Mouse (Mus musculus) midbrain, embryonic 10.5 days (tissue): ENCODE data around the gene Cdc42bpg. TPM values are rescaled to one million over a fixed set of nuclear protein-coding genes. Genes with fewer than 3 reads are reported as not detected.
A peak's percentile ranks its signal among the peaks of the same experiment; 100 is the strongest.
"Not testable (repeated sequence)": the region's sequence is repeated elsewhere in the genome, so short reads cannot be mapped to it uniquely, and the experiment has no call there.

Source experiments
- DNase-seq: peaks from one replicate; pipeline ENCODE4 v3.0.0-alpha.2; 2017; ENCODE audit warnings: low spot score
- H3K27ac ChIP-seq: fragments of 300-500 bp; sonication (generic); replicated peaks from 2 replicates; pipeline ENCODE4 v1.5.1; 2016; ENCODE audit warnings: mild to moderate bottlenecking
- H3K27me3 ChIP-seq: fragments of 300-500 bp; sonication (generic); 2 replicates; pipeline ENCODE4 v1.6.1; 2016; ENCODE audit warnings: low read depth, mild to moderate bottlenecking; ENCODE audit not compliant: poor library complexity, severe bottlenecking
- H3K36me3 ChIP-seq: fragments of 300-500 bp; sonication (generic); 2 replicates; pipeline ENCODE4 v1.6.1; 2016; ENCODE audit warnings: mild to moderate bottlenecking, moderate library complexity
- H3K4me1 ChIP-seq: fragments of 300-500 bp; sonication (generic); 2 replicates; pipeline ENCODE4 v1.6.1; 2016
- H3K4me3 ChIP-seq: fragments of 300-500 bp; sonication (generic); 2 replicates; pipeline ENCODE4 v1.5.1; 2016; ENCODE audit warnings: mild to moderate bottlenecking, moderate library complexity
- H3K9me3 ChIP-seq: fragments of 300-500 bp; sonication (generic); replicated peaks from 2 replicates; pipeline ENCODE4 v1.6.1; 2016; ENCODE audit warnings: mild to moderate bottlenecking
- WGBS: fragments of 180-500 bp; shearing (Covaris S2); methylation state at CpG from one replicate; pipeline ENCODE4 v1.1.7; 2016; 5-methylcytosine and 5-hydroxymethylcytosine counted together
- polyA plus RNA-seq: library from polyadenylated mRNA; unstranded; fragments of >200 nt; fragmentation: Nextera tagmentation; extraction: Ambion mirVana; gene quantifications from 2 replicates; pipeline ENCODE4 v1.2.1, GENCODE M21; 2016

Cdc42bpg gene
- polyA plus RNA-seq, 1 experiment from 2014 or later, result 0.11 TPM

DNA sequence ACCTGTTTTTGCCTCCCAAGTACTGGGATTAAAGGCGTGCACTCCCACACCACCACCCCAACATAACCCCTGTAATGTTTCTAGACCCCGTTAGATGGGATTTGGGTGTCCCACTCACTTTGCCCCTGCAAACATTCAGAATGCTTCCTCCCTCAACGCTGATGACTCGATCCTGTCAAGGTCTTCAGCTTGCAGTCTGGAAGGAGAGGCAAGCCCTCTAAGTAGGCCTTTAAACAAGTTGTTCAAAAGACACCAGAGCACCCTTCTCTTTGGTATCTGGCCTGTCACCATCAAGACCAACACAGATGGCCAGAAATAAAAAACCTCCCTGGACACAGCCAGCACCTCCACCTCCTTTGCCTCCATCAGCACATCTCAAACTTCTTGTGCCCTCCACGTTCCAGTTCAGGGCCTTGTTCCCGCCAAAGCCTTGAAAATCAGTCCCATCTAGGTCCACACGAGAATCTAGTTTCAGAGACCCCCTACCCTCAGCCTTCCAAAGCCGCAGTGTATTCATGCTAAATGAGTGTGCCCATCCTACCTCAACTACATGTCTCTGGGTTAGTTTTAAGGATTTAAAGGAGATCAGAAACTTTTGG is 640 bp upstream of the Cdc42bpg start:
- H3K27me3 ChIP-seq, result peaks cover 10% of the 10 kb centered on the region
- 61% methylated on average over 8 of the region's 8 CpGs for WGBS
- H3K27ac ChIP-seq, result peak overlapping the region; percentile 85
- peaks cover 4% of the 10 kb centered on the region; the same call in 1 of the 2 replicates for H3K36me3 ChIP-seq
- H3K4me3 ChIP-seq, result peak overlapping the region; percentile 76
- no peak for DNase-seq
- peaks cover 49% of the 10 kb centered on the region for H3K4me1 ChIP-seq
- no peaks in the 10 kb centered on the region for H3K9me3 ChIP-seq

DNA sequence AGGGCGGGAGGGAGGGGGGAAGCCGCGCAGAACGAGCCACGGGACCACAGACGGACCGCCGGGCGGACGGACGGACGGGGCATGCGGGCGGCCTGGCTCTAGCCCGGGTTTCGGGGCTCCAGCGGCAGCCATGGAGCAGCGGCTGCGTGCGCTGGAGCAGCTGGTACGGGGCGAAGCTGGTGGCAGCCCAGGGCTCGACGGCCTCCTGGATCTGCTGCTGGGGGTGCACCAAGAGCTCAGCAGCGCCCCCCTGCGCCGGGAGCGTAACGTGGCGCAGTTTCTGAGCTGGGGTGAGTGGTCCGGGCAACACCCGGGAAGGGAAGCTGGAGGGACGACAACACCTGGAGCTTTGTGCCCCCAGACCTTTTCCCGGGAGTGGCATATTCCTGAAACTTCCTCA is 330 bp downstream of the Cdc42bpg start:
- H3K4me3 ChIP-seq, result peak overlapping the region; percentile 76
- 1% methylated on average over 34 of the region's 34 CpGs for WGBS
- peaks cover 48% of the 10 kb centered on the region for H3K4me1 ChIP-seq
- peak; percentile 79 for DNase-seq
- peaks cover 10% of the 10 kb centered on the region for H3K27me3 ChIP-seq
- no peaks in the 10 kb centered on the region for H3K9me3 ChIP-seq
- peaks cover 4% of the 10 kb centered on the region; the same call in 1 of the 2 replicates for H3K36me3 ChIP-seq
- peak overlapping the region; percentile 85 for H3K27ac ChIP-seq

DNA sequence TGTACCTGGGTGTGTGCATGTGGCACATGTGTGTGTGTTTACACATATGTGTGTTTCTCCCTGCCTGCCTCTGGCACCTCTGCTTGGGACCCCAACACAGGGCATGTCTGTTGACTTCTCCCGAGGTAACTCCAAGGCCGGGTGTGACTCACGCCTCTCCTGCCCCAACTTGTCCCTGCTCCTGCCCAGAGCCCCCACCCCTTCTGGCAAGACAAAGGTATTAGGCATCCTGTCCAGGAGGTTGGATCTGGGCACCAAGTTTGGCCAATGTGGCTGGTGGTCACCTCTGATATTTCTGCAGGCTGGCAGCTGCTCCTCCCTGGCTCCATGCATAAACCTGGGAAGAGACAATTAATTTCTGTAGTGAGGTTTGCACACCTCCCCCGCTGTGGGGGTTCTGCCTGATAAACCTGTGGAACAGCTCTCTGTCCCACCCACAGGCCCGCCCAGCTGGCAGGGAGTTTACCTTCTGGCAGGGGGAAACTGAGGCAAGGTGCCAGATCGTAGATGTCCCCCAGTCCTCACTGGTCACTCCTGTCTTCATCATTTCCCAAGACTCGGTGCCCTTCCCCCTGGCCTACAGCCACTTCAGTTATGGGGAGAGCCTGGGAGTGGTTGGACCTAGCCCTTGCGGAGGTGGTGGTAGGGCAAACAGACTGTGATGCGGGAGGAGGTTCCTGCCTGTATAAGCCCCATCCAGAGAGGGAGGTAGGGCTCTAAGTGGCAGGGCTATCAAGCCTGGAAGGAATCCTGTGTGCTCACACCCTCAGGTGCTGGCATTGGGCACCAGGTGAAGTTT is 1.7 kb downstream of the Cdc42bpg start:
- WGBS, result 89% methylated on average over 9 of the region's 9 CpGs
- Histone ChIP-seq H3K27ac (no peak overlapping the region), H3K4me3 (0 out of 2 replicates have a peak overlapping the region, but pooled peaks have one; percentile 0), H3K27me3 (peaks cover 10% of the 10 kb centered on the region), H3K36me3 (peaks cover 7% of the 10 kb centered on the region; the same call in 1 of the 2 replicates), H3K9me3 (no peaks in the 10 kb centered on the region), H3K4me1 (peaks cover 45% of the 10 kb centered on the region)
- DNase-seq, result no peak

DNA sequence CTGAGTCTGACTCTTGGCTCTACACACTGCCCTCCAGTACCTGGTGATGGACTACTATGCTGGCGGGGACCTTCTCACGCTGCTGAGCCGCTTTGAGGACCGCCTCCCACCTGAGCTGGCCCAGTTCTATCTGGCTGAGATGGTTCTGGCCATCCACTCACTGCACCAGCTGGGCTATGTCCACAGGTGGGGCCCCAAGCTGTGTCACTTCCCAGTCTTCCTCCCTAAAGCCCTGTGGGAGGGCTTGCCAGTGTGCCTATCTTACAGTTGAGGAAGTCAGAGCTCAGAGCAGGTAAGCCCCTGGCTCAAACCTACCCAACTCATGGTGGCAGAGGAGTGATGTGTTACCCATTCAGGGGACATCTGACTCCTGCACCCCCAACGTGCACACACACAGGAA is 3.9 kb downstream of the Cdc42bpg start:
- Histone ChIP-seq H3K9me3 (no peaks in the 10 kb centered on the region), H3K27me3 (peaks cover 10% of the 10 kb centered on the region)

DNA sequence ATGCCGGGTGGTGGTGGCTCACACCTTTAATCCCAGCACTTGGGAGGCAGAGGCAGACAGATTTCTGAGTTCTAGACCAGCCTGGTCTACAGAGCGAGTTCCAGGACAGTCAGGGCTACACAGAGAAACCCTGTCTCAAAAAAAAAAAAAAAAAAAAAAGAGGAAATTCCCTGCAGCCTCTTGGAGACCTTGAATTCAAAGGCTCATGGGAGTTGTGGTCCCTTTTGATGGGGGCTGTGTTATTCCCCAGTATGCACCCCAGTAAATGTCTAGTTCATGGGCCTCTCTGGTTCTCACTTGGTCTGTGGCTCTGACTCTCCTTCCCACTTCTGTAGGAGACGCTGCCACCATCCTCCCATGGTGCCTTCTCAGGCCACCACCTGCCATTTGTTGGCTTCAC is 5.5 kb downstream of the Cdc42bpg start:
- H3K9me3 ChIP-seq, H3K4me3 ChIP-seq, DNase-seq, H3K27ac ChIP-seq: not testable (repeated sequence)
- H3K4me1 ChIP-seq, result peaks cover 27% of the 10 kb centered on the region
- peaks cover 10% of the 10 kb centered on the region for H3K27me3 ChIP-seq
- 91% methylated on average over 3 of the region's 3 CpGs for WGBS
- H3K36me3 ChIP-seq, result peaks cover 42% of the 10 kb centered on the region

More for the DNA sequence above, 3.9 kb downstream of the Cdc42bpg start:
- Histone ChIP-seq H3K27ac (no peak overlapping the region), H3K4me1 (peaks cover 40% of the 10 kb centered on the region), H3K36me3 (peaks cover 26% of the 10 kb centered on the region), H3K4me3 (no peak overlapping the region)
- DNase-seq, result no peak
- WGBS, result 91% methylated on average over 5 of the region's 5 CpGs

DNA sequence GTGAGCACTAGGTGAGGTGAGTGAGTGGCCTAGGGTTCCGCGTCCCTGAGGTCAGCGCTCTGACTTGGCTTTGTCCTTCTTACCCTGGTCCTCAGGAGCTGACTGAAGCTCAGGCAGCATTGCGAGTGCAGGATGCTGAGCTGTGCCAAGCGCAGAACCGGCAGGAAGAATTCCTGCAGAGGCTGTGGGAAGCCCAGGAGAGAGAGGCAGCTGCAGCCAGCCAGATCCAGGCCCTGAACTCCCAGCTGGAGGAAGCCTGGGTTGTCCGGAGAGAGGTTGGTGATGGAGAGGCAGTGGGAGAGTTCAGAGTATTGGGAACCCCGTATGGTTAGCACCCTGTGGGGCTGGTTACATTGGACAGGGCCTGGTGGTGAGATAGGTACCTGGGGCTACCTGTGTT is 7.5 kb downstream of the Cdc42bpg start:
- DNase-seq, result no peak
- Histone ChIP-seq H3K27me3 (no peaks in the 10 kb centered on the region), H3K4me3 (no peak overlapping the region), H3K9me3 (no peaks in the 10 kb centered on the region), H3K4me1 (peaks cover 9% of the 10 kb centered on the region), H3K36me3 (peaks cover 61% of the 10 kb centered on the region), H3K27ac (no peak overlapping the region)
- 92% methylated on average over 8 of the region's 8 CpGs for WGBS

DNA sequence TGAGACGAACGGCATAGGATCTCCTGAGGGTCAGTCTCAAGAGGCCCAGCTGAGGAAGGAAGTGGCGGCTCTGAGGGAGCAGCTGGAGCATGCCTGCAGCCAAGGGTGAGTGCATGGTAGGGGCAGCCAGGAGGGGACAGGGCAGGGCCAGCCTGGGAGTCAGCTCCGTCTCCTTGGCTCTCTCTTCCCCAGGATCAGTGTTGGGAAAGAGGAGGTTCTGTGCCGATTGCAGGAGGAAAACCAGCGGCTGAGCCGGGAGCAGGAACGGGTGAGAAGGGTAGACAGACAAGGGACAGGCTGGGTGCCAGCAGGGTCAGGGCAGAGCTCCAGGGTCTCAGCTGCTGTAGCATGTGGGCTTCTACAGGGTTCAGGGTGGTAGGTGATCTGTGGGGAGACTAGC is 8.3 kb downstream of the Cdc42bpg start:
- Histone ChIP-seq H3K4me3 (no peak overlapping the region), H3K4me1 (peaks cover 1% of the 10 kb centered on the region; the same call in 1 of the 2 replicates), H3K36me3 (peaks cover 65% of the 10 kb centered on the region), H3K9me3 (no peaks in the 10 kb centered on the region), H3K27me3 (no peaks in the 10 kb centered on the region), H3K27ac (no peak overlapping the region; the same call in 1 of the 2 replicates)
- no peak for DNase-seq
- WGBS, result 89% methylated on average over 8 of the region's 8 CpGs

DNA sequence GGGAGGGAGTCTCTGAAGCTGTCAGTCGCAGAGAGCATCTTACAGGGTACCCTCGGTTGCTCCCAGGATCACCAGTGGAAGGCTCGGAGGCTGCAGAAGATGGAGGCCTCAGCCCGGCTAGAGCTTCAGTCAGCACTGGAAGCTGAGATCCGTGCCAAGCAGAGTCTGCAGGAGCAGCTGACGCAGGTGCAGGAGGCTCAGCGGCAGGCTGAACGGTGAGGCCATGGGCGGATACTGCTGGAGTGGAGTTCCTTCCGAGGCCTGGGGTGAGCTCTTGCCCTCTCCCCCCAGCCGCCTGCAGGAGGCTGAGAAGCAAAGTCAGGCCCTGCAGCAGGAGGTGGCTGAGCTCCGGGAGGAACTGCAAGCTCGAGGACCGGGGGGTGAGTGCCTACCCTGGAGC is 9.3 kb downstream of the Cdc42bpg start:
- peaks cover 69% of the 10 kb centered on the region for H3K36me3 ChIP-seq
- H3K9me3 ChIP-seq, result no peaks in the 10 kb centered on the region
- no peaks in the 10 kb centered on the region for H3K4me1 ChIP-seq
- no peak overlapping the region for H3K27ac ChIP-seq
- H3K4me3 ChIP-seq, result no peak overlapping the region
- no peaks in the 10 kb centered on the region for H3K27me3 ChIP-seq
- 84% methylated on average over 14 of the region's 14 CpGs for WGBS
- no peak for DNase-seq

DNA sequence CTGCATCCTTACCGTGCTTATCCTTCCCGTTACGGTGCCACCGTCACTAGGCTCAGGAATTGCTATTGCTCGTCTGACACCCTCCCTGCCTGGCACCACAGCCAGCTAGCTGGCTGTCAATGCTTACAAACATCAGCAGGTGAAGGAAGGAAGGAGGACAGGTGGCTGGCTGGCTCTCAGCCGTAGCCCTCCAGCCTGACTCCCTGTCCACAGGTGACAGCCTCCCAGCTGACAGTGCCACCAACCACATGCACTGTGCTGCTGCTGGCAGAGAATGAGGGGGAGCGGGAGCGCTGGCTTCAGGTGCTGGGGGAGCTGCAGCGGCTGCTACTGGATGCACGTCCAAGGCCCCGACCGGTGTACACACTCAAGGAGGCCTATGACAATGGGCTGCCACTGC is 11.9 kb downstream of the Cdc42bpg start:
- no peak overlapping the region for H3K27ac ChIP-seq
- no peaks in the 10 kb centered on the region for H3K9me3 ChIP-seq
- no peaks in the 10 kb centered on the region for H3K4me1 ChIP-seq
- H3K27me3 ChIP-seq, result no peaks in the 10 kb centered on the region
- H3K36me3 ChIP-seq, result peaks cover 68% of the 10 kb centered on the region
- no peak for DNase-seq
- 92% methylated on average over 12 of the region's 12 CpGs for WGBS
- no peak overlapping the region for H3K4me3 ChIP-seq

DNA sequence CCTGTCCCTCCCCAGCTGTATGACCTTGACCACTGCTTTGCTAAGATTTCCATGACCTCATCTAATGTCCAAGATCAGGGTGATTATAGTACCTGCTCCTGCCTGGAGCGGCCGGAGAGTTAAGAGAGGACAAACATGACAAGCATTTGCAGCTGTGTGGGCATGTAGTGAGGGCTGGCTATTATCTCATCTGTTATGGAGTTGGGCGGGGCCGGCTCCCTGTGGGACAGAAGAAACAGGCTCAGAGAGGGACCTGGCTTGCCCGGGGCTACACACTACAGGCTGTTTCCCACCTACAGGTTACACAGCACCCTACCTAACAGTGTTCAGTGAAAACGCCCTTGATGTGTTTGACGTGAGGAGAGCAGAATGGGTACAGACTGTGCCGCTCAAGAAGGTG is 15.1 kb downstream of the Cdc42bpg start:
- H3K27me3 ChIP-seq, result no peaks in the 10 kb centered on the region
- no peak overlapping the region for H3K27ac ChIP-seq
- H3K4me3 ChIP-seq, result no peak overlapping the region
- H3K36me3 ChIP-seq, result peaks cover 39% of the 10 kb centered on the region
- H3K9me3 ChIP-seq, result no peaks in the 10 kb centered on the region
- no peaks in the 10 kb centered on the region for H3K4me1 ChIP-seq
- 92% methylated on average over 8 of the region's 8 CpGs for WGBS
- DNase-seq, result no peak

DNA sequence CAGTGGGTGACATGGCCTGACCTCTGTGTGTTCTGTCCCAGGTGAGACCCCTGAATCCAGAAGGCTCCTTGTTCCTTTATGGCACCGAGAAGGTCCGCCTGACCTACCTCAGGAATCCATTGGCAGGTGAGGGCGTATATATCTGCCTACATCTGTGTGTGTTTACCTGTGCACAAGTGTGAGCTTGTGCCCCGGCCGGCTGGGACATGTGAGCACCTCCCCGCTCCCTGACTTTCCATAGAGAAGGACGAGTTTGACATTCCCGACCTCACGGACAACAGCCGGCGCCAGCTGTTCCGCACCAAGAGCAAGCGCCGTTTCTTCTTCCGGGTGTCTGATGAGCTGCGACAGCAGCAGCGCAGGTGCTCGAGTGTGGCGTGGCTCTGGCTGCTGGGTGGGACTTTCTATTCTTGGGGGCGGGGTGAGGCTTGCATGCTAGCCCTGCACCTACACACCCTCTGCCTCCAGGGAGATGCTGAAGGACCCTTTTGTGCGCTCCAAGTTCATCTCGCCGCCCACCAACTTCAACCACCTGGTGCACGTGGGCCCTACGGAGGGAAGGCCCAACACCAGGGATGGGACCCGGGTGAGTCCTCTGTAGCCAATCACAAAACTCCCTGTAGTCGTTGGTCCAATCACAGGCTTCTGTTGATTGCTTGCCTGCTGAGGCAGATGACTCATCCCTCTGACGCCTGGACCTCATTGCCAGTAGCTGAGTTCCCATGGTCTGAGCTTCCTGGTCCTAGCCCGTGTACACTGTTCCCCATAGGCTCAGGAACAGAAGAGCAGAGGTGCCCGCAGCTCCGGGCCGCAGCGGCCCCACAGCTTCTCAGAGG is 15.7 kb downstream of the Cdc42bpg start:
- Histone ChIP-seq H3K4me3 (no peak overlapping the region), H3K27me3 (no peaks in the 10 kb centered on the region), H3K4me1 (no peaks in the 10 kb centered on the region), H3K27ac (no peak overlapping the region), H3K36me3 (peaks cover 32% of the 10 kb centered on the region), H3K9me3 (no peaks in the 10 kb centered on the region)
- DNase-seq, result no peak
- WGBS, result 87% methylated on average over 33 of the region's 33 CpGs

DNA sequence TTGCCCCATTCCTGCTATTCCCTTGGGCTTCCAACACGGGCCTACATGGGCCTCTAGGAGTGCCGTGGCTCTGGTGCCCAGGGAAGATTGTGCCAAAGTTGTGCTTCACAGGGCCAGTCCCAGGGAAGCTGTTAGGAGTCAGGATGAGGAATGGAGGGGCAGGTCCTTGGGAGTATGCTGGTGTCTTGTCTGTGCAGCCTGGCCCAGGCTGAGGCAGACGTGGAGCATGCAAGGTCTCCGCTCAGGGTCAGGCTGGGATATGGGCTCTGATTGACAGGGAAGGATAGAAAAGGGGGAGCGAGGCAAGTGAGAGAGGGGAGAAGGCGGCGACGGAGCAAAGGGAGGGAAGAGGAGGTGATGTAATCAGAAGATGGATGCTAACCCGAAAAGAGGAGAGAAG is 18.5 kb downstream of the Cdc42bpg start:
- WGBS, result 89% methylated on average over 9 of the region's 9 CpGs
- H3K27me3 ChIP-seq, result no peaks in the 10 kb centered on the region
- H3K36me3 ChIP-seq, result peaks cover 11% of the 10 kb centered on the region
- DNase-seq, result no peak
- H3K9me3 ChIP-seq, result no peaks in the 10 kb centered on the region
- H3K27ac ChIP-seq, result no peak overlapping the region
- H3K4me3 ChIP-seq, result no peak overlapping the region
- no peaks in the 10 kb centered on the region for H3K4me1 ChIP-seq
